Mouse (Mus musculus) kidney, postnatal 0 days (tissue): ENCODE measurements around the gene Usp30. TPM values are rescaled to one million over a fixed set of nuclear protein-coding genes. Genes with fewer than 3 reads are reported as not detected.

Experiments
- ATAC-seq: fragments of 200-750 bp; cut with Nextera tagmentation; replicated peaks from 2 replicates; pipeline ENCODE4 v1.8.0; 2017; ENCODE audit warnings: low read depth, moderate number of reproducible peaks, moderate TSS enrichment, moderate library complexity; ENCODE audit not compliant: low FRiP score
- DNase-seq: peaks from one replicate; pipeline ENCODE4 v3.0.0-alpha.2; 2016; ENCODE audit warnings: low spot score
- H3K27ac ChIP-seq: fragments of 300-500 bp; sonication (generic); 2 replicates; pipeline ENCODE4 v1.5.1; 2014; ENCODE audit warnings: mild to moderate bottlenecking
- H3K27me3 ChIP-seq: fragments of 300-500 bp; sonication (generic); 2 replicates; pipeline ENCODE4 v1.6.1; 2014; ENCODE audit warnings: low read length, mixed read lengths; ENCODE audit not compliant: insufficient read depth
- H3K36me3 ChIP-seq: fragments of 300-500 bp; sonication (generic); 2 replicates; pipeline ENCODE4 v1.6.1; 2014; ENCODE audit warnings: low read length, mixed read lengths; ENCODE audit not compliant: insufficient read depth
- H3K4me1 ChIP-seq: fragments of 300-500 bp; sonication (generic); replicated peaks from 2 replicates; pipeline ENCODE4 v1.6.1; 2014; ENCODE audit warnings: antibody characterized with exemption, low read length, mixed read lengths; ENCODE audit not compliant: insufficient read depth
- H3K4me2 ChIP-seq: fragments of 300-500 bp; sonication (generic); 2 replicates; pipeline ENCODE4 v1.6.1; 2014; ENCODE audit warnings: mild to moderate bottlenecking, low read length, moderate library complexity, mixed read lengths
- H3K4me3 ChIP-seq: fragments of 300-500 bp; sonication (generic); replicated peaks from 2 replicates; pipeline ENCODE4 v1.5.1; 2014; ENCODE audit warnings: low read depth, low read length
- H3K9ac ChIP-seq: fragments of 300-500 bp; sonication (generic); 2 replicates; pipeline ENCODE4 v1.6.1; 2014; ENCODE audit warnings: low read depth, low read length
- H3K9me3 ChIP-seq: fragments of 300-500 bp; sonication (generic); replicated peaks from 2 replicates; pipeline ENCODE4 v1.6.1; 2016; ENCODE audit warnings: low read length, inconsistent platforms, mixed read lengths
- CTCF ChIP-seq: IDR thresholded peaks from 2 replicates; pipeline ENCODE4 v1.5.1; 2016; ENCODE audit warnings: antibody characterized with exemption, low read depth, mild to moderate bottlenecking, moderate library complexity
- WGBS: fragments of 180-500 bp; shearing (Covaris S2); extraction: QIAGEN DNeasy Blood & Tissue Kit; methylation state at CpG from one replicate; pipeline ENCODE4 v1.1.7; 2014; 5-methylcytosine and 5-hydroxymethylcytosine counted together
- polyA plus RNA-seq: library from polyadenylated mRNA; unstranded; fragments of >200 nt; fragmentation: Nextera tagmentation; extraction: Ambion mirVana; gene quantifications from 2 replicates; pipeline ENCODE4 v1.2.1, GENCODE M21; 2015

Usp30 gene
- polyA plus RNA-seq, 1 experiment from 2014 or later = 12.0 TPM

DNA sequence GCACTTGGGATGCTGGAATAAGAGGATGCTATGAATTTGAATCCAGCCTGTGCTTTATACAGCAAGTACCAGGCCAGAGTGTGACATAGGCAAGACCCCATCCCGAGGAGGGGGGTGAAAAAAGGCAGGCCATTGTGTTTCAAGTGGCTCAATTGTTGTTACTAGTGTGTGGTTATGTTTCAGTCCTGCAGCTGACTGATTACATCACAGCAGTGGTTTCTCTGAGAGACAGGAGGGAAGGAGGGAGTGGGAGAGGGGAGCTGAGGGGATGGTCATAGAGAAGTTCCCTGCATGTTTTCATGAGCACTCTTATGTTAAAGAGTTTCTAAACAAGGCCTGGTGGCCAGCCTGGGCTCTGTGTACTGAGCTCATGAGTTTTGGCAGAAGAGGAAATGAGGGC, 37.5 kb downstream of the Usp30 start:
- DNase-seq = no peak
- WGBS = 81% methylated on average over 1 of the region's 1 CpGs

DNA sequence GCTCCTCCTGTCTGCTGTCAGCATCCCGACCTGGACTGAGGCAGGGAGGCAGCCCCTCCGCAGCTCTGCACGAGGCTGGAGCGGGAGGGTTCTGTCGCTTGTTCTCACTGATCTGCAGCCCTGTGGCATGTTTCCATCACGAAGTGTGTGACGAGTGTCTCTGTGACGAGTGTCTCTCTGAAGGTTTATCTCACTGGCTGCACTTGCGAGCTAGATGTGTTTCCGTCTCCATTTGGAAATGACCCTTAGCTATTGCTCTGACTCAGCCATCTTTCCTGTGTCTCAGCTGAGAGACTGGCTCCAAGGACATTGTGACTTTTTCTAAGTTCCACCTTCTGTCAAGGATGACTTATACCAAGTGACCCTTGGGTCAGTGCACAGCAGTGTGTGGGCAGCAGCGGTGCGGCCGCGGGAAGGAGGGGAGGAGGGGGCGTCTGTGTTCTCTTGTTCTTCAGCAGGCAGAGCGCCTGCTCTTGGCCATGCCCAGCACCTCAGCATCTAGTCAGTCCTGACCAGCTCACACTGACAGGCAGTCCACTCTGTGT, 41.2 kb downstream of the Usp30 start:
- H3K4me1 ChIP-seq = no peaks in the 10 kb centered on the region
- 51% methylated on average over 16 of the region's 16 CpGs for WGBS
- H3K36me3 ChIP-seq = peaks cover 53% of the 10 kb centered on the region
- H3K9ac ChIP-seq = no peak overlapping the region
- DNase-seq = peak; percentile 31
- H3K9me3 ChIP-seq = no peaks in the 10 kb centered on the region
- H3K27me3 ChIP-seq = no peaks in the 10 kb centered on the region
- no peak overlapping the region for H3K27ac ChIP-seq
- H3K4me3 ChIP-seq = no peak overlapping the region
- no peak for TF ChIP-seq CTCF
- ATAC-seq = no peak
- H3K4me2 ChIP-seq = no peak overlapping the region

More for the DNA sequence above, 37.5 kb downstream of the Usp30 start:
- Histone ChIP-seq H3K27ac (no peak overlapping the region), H3K9ac (no peak overlapping the region), H3K36me3 (peaks cover 23% of the 10 kb centered on the region; the same call in 1 of the 2 replicates), H3K9me3 (no peaks in the 10 kb centered on the region), H3K27me3 (no peaks in the 10 kb centered on the region), H3K4me2 (no peak overlapping the region), H3K4me1 (peaks cover 10% of the 10 kb centered on the region), H3K4me3 (no peak overlapping the region)
- no peak for ATAC-seq
- no peak for TF ChIP-seq CTCF

DNA sequence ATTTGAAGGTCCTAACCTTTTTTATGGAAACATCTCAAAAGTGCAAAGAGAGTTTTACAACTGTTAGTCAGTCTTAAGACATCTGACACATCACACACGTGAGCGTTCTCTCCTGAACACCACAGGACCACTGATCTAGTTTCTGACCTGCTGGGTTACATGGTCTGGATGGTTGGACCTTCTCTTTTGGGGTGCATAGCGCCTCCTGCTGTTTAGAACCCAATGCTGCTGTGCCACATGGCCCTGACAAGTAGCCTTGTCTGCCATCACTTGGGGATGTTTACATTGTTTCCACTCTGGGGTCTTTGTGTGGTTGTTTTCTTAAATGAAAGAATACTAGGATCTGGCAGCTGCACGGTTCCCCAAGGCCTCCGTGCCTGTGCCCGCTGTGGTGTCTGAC, 48.1 kb downstream of the Usp30 start:
- H3K9me3 ChIP-seq = no peaks in the 10 kb centered on the region
- peaks cover 55% of the 10 kb centered on the region for H3K36me3 ChIP-seq
- no peaks in the 10 kb centered on the region for H3K4me1 ChIP-seq
- TF ChIP-seq CTCF = peak; percentile 32; the same call in 1 of the 2 replicates
- H3K27me3 ChIP-seq = no peaks in the 10 kb centered on the region
- H3K4me3 ChIP-seq = no peak overlapping the region
- ATAC-seq (no peak), DNase-seq (no peak)
- 90% methylated on average over 6 of the region's 6 CpGs for WGBS
- H3K4me2 ChIP-seq = no peak overlapping the region
- H3K27ac ChIP-seq = no peak overlapping the region
- H3K9ac ChIP-seq = no peak overlapping the region

DNA sequence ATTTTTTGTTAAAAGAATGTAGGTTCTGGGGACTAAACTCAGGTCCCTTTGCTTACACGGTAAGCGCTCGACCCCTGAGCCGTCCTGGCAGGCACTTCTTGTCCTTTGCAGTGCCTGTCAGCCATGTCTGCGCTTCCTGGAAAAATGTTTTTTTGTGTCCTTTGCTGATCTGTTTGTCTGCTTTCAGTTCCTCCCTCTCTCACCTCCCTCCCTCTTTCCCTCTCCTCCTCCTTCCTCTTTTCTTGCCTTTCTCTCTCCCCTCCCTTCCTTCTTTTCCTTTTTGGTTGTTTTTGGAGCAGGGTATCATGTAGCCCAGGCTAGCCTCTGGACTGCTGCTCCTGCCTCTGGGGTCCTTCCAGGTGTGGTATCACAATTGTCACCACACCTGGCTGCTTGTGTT, 49.8 kb downstream of the Usp30 start:
- no peaks in the 10 kb centered on the region for H3K4me1 ChIP-seq
- no peak overlapping the region for H3K4me3 ChIP-seq
- no peak for TF ChIP-seq CTCF
- no peak for ATAC-seq
- no peak overlapping the region for H3K4me2 ChIP-seq
- 77% methylated on average over 5 of the region's 5 CpGs for WGBS
- H3K9ac ChIP-seq = no peak overlapping the region
- H3K36me3 ChIP-seq = peaks cover 50% of the 10 kb centered on the region
- H3K27me3 ChIP-seq = no peaks in the 10 kb centered on the region
- H3K9me3 ChIP-seq = no peaks in the 10 kb centered on the region
- no peak for DNase-seq
- H3K27ac ChIP-seq = no peak overlapping the region

DNA sequence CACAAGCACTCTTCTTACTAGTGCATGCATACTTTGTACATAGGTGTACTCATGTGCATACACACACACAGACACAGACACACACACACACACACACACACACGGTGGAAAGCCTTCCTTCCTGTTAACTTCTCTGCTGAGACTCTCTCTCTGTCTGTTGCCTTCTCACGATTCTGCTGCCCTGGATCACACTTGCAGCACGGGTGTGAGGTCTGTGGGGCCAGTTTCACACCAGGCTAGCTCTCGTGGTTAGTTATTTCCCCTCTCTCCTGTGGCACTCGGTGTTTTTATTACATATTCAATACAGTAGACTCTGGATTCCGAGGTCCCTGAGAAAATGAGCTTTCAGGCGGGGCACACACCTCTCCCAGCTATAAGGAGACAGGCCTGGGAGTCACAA, 51.3 kb downstream of the Usp30 start:
- ATAC-seq = no peak
- Histone ChIP-seq H3K27ac (no peak overlapping the region), H3K4me3 (no peak overlapping the region), H3K36me3 (peaks cover 52% of the 10 kb centered on the region), H3K9me3 (no peaks in the 10 kb centered on the region), H3K4me1 (no peaks in the 10 kb centered on the region), H3K9ac (no peak overlapping the region), H3K27me3 (no peaks in the 10 kb centered on the region), H3K4me2 (no peak overlapping the region)
- TF ChIP-seq CTCF = no peak
- WGBS = 87% methylated on average over 7 of the region's 7 CpGs
- no peak for DNase-seq

DNA sequence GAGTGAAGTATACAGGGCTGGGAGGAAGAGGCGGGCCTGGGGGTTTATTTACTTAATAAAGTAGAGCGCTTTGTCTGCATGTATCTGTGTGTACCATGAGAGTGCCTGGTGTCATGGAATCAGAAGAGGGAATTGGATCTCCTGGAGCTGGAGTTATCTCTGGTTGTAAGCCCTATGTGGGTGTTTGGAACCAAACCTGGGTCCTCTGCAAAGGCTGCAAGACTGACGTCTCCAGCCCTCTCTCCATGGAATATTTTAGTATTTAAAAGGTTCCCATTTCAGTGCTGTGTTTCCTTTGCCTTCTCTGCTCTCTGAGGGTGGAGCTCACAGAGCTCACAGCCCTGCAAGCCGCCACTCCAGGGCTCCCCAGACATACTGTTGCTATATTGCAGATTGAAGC, 54.5 kb downstream of the Usp30 start:
- no peak for ATAC-seq

DNA sequence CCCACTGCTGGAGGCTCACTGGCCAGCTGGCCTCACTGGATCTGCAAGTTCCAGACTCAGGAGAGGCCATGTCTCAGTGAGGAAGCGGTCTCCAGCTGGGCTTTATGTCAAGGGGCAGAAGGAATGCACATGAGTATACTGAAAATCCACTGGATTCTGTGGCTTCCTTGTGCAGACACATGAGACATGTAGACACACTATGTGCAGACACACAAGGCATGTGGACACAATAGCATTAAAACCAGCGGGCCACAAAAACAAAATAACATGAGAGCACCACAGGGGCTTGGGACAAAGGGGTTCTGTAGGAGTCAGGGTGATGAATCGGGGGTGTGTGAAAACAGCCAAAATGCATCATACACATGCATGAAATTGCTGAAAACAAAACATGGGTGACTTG, 60.7 kb downstream of the Usp30 start:
- DNase-seq (no peak), ATAC-seq (no peak)
- Histone ChIP-seq H3K9ac (no peak overlapping the region), H3K4me2 (no peak overlapping the region), H3K9me3 (no peaks in the 10 kb centered on the region), H3K27ac (no peak overlapping the region), H3K4me1 (0 out of 2 replicates have a peak, but pooled peaks cover 6% of the 10 kb centered on the region), H3K4me3 (no peak overlapping the region), H3K36me3 (peaks cover 29% of the 10 kb centered on the region), H3K27me3 (no peaks in the 10 kb centered on the region)
- WGBS = 93% methylated on average over 3 of the region's 3 CpGs
- no peak for TF ChIP-seq CTCF

More for the DNA sequence above, 54.5 kb downstream of the Usp30 start:
- Histone ChIP-seq H3K27ac (no peak overlapping the region), H3K4me3 (no peak overlapping the region), H3K9me3 (no peaks in the 10 kb centered on the region), H3K4me1 (no peaks in the 10 kb centered on the region), H3K9ac (no peak overlapping the region), H3K4me2 (no peak overlapping the region), H3K27me3 (no peaks in the 10 kb centered on the region), H3K36me3 (peaks cover 58% of the 10 kb centered on the region)
- TF ChIP-seq CTCF = no peak
- no peak for DNase-seq
- whole genome bisulfite sequencing = 88% methylated on average over 4 of the region's 4 CpGs
